Mouse (Mus musculus): ENCODE results near the gene Mpp4.

- TF ChIP-seq CTCF (IDR thresholded peaks at IDR 0.05; ENCODE audit: insufficient read depth, low read length) (no peak), POLR2A (IDR thresholded peaks at IDR 0.05; ENCODE audit: borderline replicate concordance, extremely low read depth, low read depth, low read length) (no peak)
Measured at GRCm38 (mm10) chr1:59102071-59102470, 61.1 kb downstream of the Mpp4 start.

Measured in lung, adult 2 months (tissue).